In genomic region chr4:141547299-141547698, GRCm38 (mm10) we compare ENCODE assay signal across 8 mouse cellular contexts. TPM values are rescaled to one million over a fixed set of nuclear protein-coding genes. Genes with fewer than 3 reads are reported as not detected.
DNase-seq lines count a peak whose midpoint lies in the region; ATAC-seq lines count a peak whose summit lies in the region.

No protein-coding gene starts in this region.

- peak overlapping the region; percentile 100 for H3K9ac ChIP-seq in heart, embryonic 11.5 days (ENCODE audit: low read depth, low read length)
- peak overlapping the region; percentile 73 for H3K9ac ChIP-seq in hindbrain, embryonic 12.5 days
- peak overlapping the region; percentile 92 for H3K9ac ChIP-seq in midbrain, embryonic 15.5 days

- H3K9me3 ChIP-seq in heart, embryonic 11.5 days (replicated peaks; ENCODE audit: control insufficient read depth, low read length): no peaks in the 10 kb centered on the region
- no peaks in the 10 kb centered on the region for H3K9me3 ChIP-seq in hindbrain, embryonic 12.5 days (replicated peaks)
- H3K9me3 ChIP-seq in midbrain, embryonic 15.5 days: no peaks in the 10 kb centered on the region

- H3K36me3 ChIP-seq in heart, embryonic 11.5 days (ENCODE audit: control insufficient read depth, insufficient read depth, low read length): no peaks in the 10 kb centered on the region
- no peaks in the 10 kb centered on the region for H3K36me3 ChIP-seq in hindbrain, embryonic 12.5 days
- no peaks in the 10 kb centered on the region for H3K36me3 ChIP-seq in midbrain, embryonic 15.5 days (replicated peaks)

- ATAC-seq in heart, embryonic 11.5 days (replicated peaks; ENCODE audit: insufficient number of reproducible peaks, low FRiP score, low TSS enrichment): no peak
- no peak for ATAC-seq in hindbrain, embryonic 12.5 days (ENCODE audit: low FRiP score)
- ATAC-seq in midbrain, embryonic 15.5 days (replicated peaks): no peak

- peak overlapping the region; percentile 100 for H3K27ac ChIP-seq in heart, embryonic 11.5 days (ENCODE audit: low read depth, low read length)
- H3K27ac ChIP-seq in hindbrain, embryonic 12.5 days: peak overlapping the region; percentile 99
- H3K27ac ChIP-seq in midbrain, embryonic 15.5 days: peak overlapping the region; percentile 100

- WGBS in heart, embryonic 11.5 days (ENCODE audit: insufficient replicate concordance): 24% methylated on average over 9 of the region's 9 CpGs
- WGBS in hindbrain, embryonic 12.5 days: 21% methylated on average over 9 of the region's 9 CpGs
- WGBS in midbrain, embryonic 15.5 days: 17% methylated on average over 9 of the region's 9 CpGs

- peak overlapping the region; percentile 75 for H3K4me3 ChIP-seq in heart, embryonic 11.5 days (ENCODE audit: low read depth, low read length)
- peak overlapping the region; percentile 53 for H3K4me3 ChIP-seq in hindbrain, embryonic 12.5 days
- peak overlapping the region; percentile 70 for H3K4me3 ChIP-seq in midbrain, embryonic 15.5 days

- no peaks in the 10 kb centered on the region for H3K27me3 ChIP-seq in heart, embryonic 11.5 days (ENCODE audit: control insufficient read depth, insufficient read depth, low read length)
- H3K27me3 ChIP-seq in hindbrain, embryonic 12.5 days: no peaks in the 10 kb centered on the region
- H3K27me3 ChIP-seq in midbrain, embryonic 15.5 days (replicated peaks): no peaks in the 10 kb centered on the region

- no peak for DNase-seq in heart, adult 11 months
- peak; percentile 14 for DNase-seq in T-cell, adult 2 months (ENCODE audit: low spot score)
- no peak for DNase-seq in adrenal gland, adult 18-20 months (ENCODE audit: low spot score in 2 of 2)
- no peak for DNase-seq in testis, postnatal 10 days (ENCODE audit: low spot score)
- no peak for DNase-seq in layer of hippocampus, postnatal 36 days

- peak overlapping the region; percentile 98 for H3K4me2 ChIP-seq in heart, embryonic 11.5 days
- peak overlapping the region; percentile 90 for H3K4me2 ChIP-seq in hindbrain, embryonic 12.5 days (replicated peaks)
- H3K4me2 ChIP-seq in midbrain, embryonic 15.5 days: peak overlapping the region; percentile 99

- H3K4me1 ChIP-seq in heart, embryonic 11.5 days (ENCODE audit: control insufficient read depth, insufficient read depth, low read length): no peaks in the 10 kb centered on the region; the same call in 1 of the 2 replicates
- peaks cover 19% of the 10 kb centered on the region for H3K4me1 ChIP-seq in hindbrain, embryonic 12.5 days
- H3K4me1 ChIP-seq in midbrain, embryonic 15.5 days: peaks cover 28% of the 10 kb centered on the region

RNA-seq across cellular contexts. Expression of gene Spen, which starts 8.9 kb away (rescaled TPM):
- polyA plus RNA-seq in heart, embryonic 11.5 days (2014; fragmentation: Nextera tagmentation; extraction: Ambion mirVana): 7.5 TPM in 2 replicates
- 21.7 and 23.7 TPM in 2 replicates for polyA plus RNA-seq in hindbrain, embryonic 12.5 days (2016; fragmentation: Nextera tagmentation; extraction: Ambion mirVana)
- polyA plus RNA-seq in midbrain, embryonic 15.5 days (2015; fragmentation: Nextera tagmentation; extraction: Ambion mirVana): 19.4 and 20.0 TPM in 2 replicates
- 10 to 100 TPM; 49.4 to 53.7 TPM for total RNA-seq in adrenal gland, adult 18-20 months (2021)
- total RNA-seq in layer of hippocampus, postnatal 36 days (2021): 10 to 100 TPM; 55.3 to 66.7 TPM

RNA-seq across cellular contexts. Expression of gene Fblim1, which starts 58.6 kb away (rescaled TPM):
- 53.9 and 64.0 TPM in 2 replicates for polyA plus RNA-seq in heart, embryonic 11.5 days (2014; fragmentation: Nextera tagmentation; extraction: Ambion mirVana)
- 49.1 and 57.9 TPM in 2 replicates for polyA plus RNA-seq in hindbrain, embryonic 12.5 days (2016; fragmentation: Nextera tagmentation; extraction: Ambion mirVana)
- polyA plus RNA-seq in midbrain, embryonic 15.5 days (2015; fragmentation: Nextera tagmentation; extraction: Ambion mirVana): 35.2 and 41.0 TPM in 2 replicates
- 10 to 100 TPM in 1 of 2 experiments, 1 to 10 TPM in 1; 6.8 to 13.0 TPM for total RNA-seq in adrenal gland, adult 18-20 months (2021)
- total RNA-seq in layer of hippocampus, postnatal 36 days (2021): 1 to 10 TPM in 1 of 2 experiments, under 1 TPM in 1; 0.50 to 1.0 TPM
